Mouse (Mus musculus) left cerebral cortex, postnatal 10 days (tissue): ENCODE measurements around the gene Ppp1r9a. TPM values are rescaled to one million over a fixed set of nuclear protein-coding genes. Genes with fewer than 3 reads are reported as not detected.

Source experiments
- DNase-seq, 2 experiments: peaks; one replicate each; pipeline ENCODE4 v3.0.0; 2021 to 2022; ENCODE audit warnings: low spot score in 2 of 2, mixed read lengths in 1 of 2; ENCODE audit errors: extremely low spot score in 1 of 2
- intact Hi-C: fragments of 180-260 bp; cut with DNase I; formaldehyde crosslinking; loops from one replicate; pipeline ENCODE4 v1.15.1; 2025
- total RNA-seq, 2 experiments: library from RNA; stranded (reverse); gene quantifications; 2 replicates each; pipeline ENCODE4 v1.2.3; 2021

Gene Ppp1r9a
- total RNA-seq, 2 experiments from 2014 or later, result 123 to 128 TPM

DNA sequence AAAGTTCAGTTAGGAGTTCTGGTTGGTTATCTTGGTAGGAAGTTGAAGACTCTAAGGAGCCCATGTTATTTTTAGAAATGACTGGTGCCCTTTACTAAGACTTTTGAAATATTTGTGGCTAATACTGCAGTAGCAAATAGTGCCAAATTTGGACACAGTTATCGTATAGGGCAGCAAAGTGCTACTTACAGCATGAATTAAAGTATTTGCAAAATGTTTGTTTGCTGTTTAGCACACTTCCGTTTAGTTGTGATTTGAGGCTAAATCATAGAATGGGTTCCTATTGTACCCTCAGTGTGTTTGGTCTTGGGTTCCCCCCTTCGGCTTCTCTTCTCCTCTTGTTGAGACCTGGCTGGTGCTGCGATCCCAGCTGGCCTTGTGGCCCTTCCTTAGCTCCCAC, 45.3 kb downstream of the Ppp1r9a start:
- DNase-seq, result no peak

DNA sequence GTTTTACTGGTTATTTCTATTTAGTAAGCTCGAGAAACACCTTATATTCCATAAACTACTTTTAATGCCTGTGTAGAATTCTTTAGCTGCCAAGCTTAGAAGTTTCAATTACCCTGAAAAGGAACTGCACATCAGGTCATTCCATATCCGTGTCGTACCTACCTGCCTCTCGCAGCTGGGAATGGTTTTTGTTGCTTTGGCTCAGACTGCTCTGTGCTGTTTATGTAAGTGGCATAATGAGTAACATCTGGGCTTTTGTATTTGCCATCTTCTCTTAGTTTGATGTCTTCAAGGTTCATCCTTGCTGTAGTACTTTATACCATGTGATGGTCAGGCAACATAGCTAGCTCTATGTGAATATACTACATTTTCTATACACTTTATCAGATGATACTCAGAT, 47.0 kb downstream of the Ppp1r9a start:
- DNase-seq, result no peak

More for the DNA sequence above, 45.3 kb downstream of the Ppp1r9a start:
- intact Hi-C loops, result no loop called here

GRCm38 (mm10) chr6:4953028-4953719, 50.5 kb downstream of the Ppp1r9a start:
- intact Hi-C loops, result no loop called here
- DNase-seq, result no peak

More for the DNA sequence above, 47.0 kb downstream of the Ppp1r9a start:
- intact Hi-C loops, result no loop called here

GRCm38 (mm10) chr6:4956651-4957050, 53.9 kb downstream of the Ppp1r9a start:
- no peak for DNase-seq
- intact Hi-C loops, result no loop called here

GRCm38 (mm10) chr6:4962197-4962596, 59.5 kb downstream of the Ppp1r9a start:
- intact Hi-C loops, result no loop called here
- no peak for DNase-seq

DNA sequence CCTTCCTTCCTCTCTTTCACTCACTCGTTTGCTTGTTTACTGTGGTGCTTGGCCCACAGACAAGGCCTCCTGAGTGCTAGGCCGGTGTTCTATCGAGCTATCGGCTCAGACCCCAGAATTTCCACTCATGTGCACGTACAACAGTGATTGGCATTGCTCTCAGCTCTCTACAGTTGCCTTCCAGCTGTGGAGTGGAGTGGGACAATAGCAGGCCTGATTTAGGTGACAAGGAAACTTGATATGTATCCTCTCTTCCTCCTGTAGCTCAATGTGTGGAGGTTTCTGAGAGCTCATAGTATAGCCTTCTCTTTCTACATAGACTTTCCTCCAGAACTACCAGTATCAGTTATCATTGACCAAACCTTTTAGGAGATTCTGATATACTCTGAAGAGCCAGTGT, 60.3 kb downstream of the Ppp1r9a start:
- no peak for DNase-seq
- intact Hi-C loops, result no loop called here

GRCm38 (mm10) chr6:4967236-4967635, 64.5 kb downstream of the Ppp1r9a start:
- intact Hi-C loops, result no loop called here
- DNase-seq, result no peak

- intact Hi-C loops, result no loop called here
- DNase-seq, result no peak
Observed at GRCm38 (mm10) chr6:4971229-4971628, 68.5 kb downstream of the Ppp1r9a start.

- intact Hi-C loops, result no loop called here
- peak in 1 of 2 experiments; percentile 41 for DNase-seq
Observed at GRCm38 (mm10) chr6:4972808-4973207, 70.1 kb downstream of the Ppp1r9a start.

GRCm38 (mm10) chr6:4973337-4973736, 70.6 kb downstream of the Ppp1r9a start:
- intact Hi-C loops, result no loop called here
- DNase-seq, result no peak

GRCm38 (mm10) chr6:4977515-4977914, 74.8 kb downstream of the Ppp1r9a start:
- intact Hi-C loops, result no loop called here
- DNase-seq, result no peak

GRCm38 (mm10) chr6:4978249-4978648, 75.5 kb downstream of the Ppp1r9a start:
- intact Hi-C loops, result no loop called here
- no peak for DNase-seq

DNA sequence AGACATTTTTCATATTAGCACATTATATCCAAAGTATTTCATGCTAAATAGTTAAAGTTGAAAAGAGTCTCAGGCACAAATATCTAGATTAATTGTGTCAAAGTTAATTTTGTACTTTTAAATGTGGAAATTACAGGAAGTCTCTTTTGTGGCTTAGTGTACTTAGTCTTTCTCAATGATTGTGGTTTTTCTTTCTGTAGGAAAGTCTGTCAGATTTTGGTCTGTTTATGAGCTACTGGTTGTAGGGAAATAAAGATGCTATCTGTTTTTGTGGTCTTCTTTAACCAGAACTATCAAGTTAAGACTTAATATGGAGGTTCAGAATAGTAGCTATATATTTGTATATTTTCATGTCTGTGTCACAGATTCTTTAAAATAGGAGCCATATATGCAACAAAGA, 76.2 kb downstream of the Ppp1r9a start:
- intact Hi-C loops, result no loop called here
- no peak for DNase-seq

GRCm38 (mm10) chr6:4980113-4980512, 77.4 kb downstream of the Ppp1r9a start:
- no peak for DNase-seq
- intact Hi-C loops, result no loop called here

- peak; percentile 31 to 51 for DNase-seq
Observed at GRCm38 (mm10) chr6:4982686-4983162, 80.0 kb downstream of the Ppp1r9a start.

DNA sequence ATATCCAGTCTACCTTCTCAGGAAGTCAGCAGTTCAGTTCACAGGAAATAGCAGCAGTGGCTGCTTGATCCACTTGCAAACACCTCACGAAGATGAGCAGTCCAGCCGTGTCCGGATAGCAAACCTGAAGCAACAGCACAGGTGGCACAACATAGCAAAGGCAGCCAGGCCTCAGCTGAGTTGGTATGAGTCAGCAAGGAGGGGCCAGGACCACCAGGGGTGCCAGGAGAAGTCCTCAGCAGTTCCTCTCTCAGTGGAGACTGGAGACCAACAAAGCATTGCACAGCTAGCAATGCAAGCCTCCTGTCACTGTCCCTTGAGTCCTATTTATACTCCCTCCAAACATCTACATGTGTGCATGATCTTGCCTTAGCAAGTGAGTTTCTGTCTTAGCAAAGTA, 83.0 kb downstream of the Ppp1r9a start:
- no peak for DNase-seq
- intact Hi-C loops, result no loop called here

More at GRCm38 (mm10) chr6:4982686-4983162, 80.0 kb downstream of the Ppp1r9a start:
- intact Hi-C loops, result no loop called here

DNA sequence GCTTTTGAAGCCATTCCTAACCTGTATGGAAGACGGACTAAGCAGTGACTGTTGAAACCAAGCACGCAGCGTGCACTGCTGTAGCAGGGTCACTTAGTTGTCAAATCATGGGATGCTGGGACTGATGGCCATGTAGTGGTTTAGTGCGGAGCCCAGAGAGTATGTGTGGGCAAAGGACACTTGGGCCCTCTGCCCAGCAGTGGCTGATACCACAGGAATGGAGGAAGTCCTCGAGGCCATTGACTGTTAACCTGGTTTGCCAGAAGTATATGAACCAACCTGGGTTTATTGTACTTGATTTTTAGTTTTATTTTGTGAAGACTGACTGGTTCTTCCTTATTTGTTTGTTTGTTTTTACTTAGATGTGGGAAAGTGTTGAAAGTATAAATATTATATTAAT, 84.4 kb downstream of the Ppp1r9a start:
- DNase-seq, result no peak
- intact Hi-C loops, result no loop called here

DNA sequence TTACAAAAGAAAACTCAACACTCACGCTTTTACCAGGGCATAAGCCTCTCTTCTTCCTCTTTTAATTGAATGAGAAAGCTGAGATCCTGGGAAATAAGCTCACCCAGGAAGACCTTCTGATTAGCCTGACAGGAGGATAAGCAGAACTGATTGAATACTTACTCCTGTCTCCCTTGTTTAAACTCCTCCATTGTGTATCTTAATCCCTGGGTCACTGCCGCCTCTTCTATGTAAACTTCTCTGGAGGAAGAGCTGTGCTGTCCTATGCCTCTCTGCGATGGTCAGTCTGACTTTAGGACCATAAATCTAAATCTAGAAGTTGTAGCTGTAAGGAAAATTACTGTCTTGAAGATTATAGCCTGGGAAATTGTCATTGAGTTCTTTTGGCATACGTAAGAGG, 86.0 kb downstream of the Ppp1r9a start:
- DNase-seq, result no peak
- intact Hi-C loops, result no loop called here

GRCm38 (mm10) chr6:4992308-4992707, 89.6 kb downstream of the Ppp1r9a start:
- intact Hi-C loops, result no loop called here
- DNase-seq, result no peak

DNA sequence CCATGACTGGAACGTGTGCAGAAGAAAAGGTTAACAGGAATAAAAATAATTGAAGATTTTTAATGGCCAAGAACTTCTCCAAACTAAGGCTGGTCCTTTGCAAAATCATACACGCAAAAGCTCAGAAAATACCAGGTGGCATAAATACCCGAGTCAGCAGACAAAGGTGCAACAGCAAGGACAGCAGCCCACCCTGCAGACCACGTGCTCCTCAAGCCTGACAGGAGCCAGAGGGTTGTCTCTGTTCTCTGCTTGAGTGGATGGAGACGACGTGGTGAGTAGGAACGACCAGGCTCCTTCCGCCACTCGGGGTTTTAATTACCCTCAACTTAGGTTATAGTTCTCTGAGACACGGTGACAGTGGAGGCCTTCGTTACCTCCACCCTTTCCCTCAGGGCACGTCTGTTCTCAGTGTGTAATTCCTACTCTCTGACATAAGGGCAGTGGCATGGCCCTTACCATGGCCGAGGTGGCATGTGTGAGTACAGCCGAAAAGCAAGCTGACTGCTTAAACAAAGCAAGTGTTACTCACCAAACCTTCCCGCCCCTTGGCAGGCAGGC, 91.0 kb downstream of the Ppp1r9a start:
- intact Hi-C loops, result no loop called here
- no peak for DNase-seq
